Mouse (Mus musculus) megakaryocyte, embryonic 14.5 days (primary cell): ENCODE data around the gene Sec22c. TPM values are rescaled to one million over a fixed set of nuclear protein-coding genes. Genes with fewer than 3 reads are reported as not detected.

Source experiments
- H3K27me3 ChIP-seq: replicated peaks from 2 replicates; pipeline ENCODE3; 2012; ENCODE audit warnings: inconsistent platforms
- H3K36me3 ChIP-seq: replicated peaks from 2 replicates; pipeline ENCODE3; 2012; ENCODE audit warnings: low read length, inconsistent platforms, mixed read lengths
- H3K4me1 ChIP-seq: 2 replicates; pipeline ENCODE4 v1.6.1; 2012; ENCODE audit warnings: inconsistent platforms
- H3K4me3 ChIP-seq: replicated peaks from 2 replicates; pipeline ENCODE3; 2012; ENCODE audit warnings: moderate library complexity, mild to moderate bottlenecking, inconsistent platforms
- H3K9me3 ChIP-seq: 2 replicates; pipeline ENCODE4 v1.6.1; 2012; ENCODE audit warnings: inconsistent platforms
- FLI1 ChIP-seq: IDR thresholded peaks from 2 replicates; pipeline ENCODE4 v1.6.1; 2012; ENCODE audit warnings: low read length, inconsistent platforms, mixed read lengths
- GATA1 ChIP-seq: IDR thresholded peaks from 3 replicates; pipeline ENCODE4 v1.6.1; 2012; ENCODE audit warnings: mixed read lengths, low read length, inconsistent platforms, borderline replicate concordance
- polyA plus RNA-seq: library from polyadenylated mRNA; stranded (reverse); fragments of >175 nt; gene quantifications from 2 replicates; pipeline ENCODE4 v1.2.3, GENCODE M21; 2012; ENCODE audit warnings: low replicate concordance; ENCODE audit not compliant: insufficient read depth

Gene Sec22c
- 1.2 and 2.4 TPM in 2 replicates for polyA plus RNA-seq

- no peak for TF ChIP-seq FLI1
- no peak for TF ChIP-seq GATA1
- Histone ChIP-seq H3K4me3 (peak within 1 kb of the TSS; percentile 97), H3K4me1 (peaks cover 77% of the 10 kb centered on the region), H3K27me3 (no peaks in the 10 kb centered on the region), H3K9me3 (no peaks in the 10 kb centered on the region), H3K36me3 (peaks cover 14% of the 10 kb centered on the region)
Observed at GRCm38 (mm10) chr9:121704646-121705625, at the start of gene Sec22c. Gene Sec22c (minus strand): TSS chr9:121705490.

- no peak for TF ChIP-seq FLI1
- no peak for TF ChIP-seq GATA1
- Histone ChIP-seq H3K4me1 (peaks cover 40% of the 10 kb centered on the region), H3K27me3 (peaks cover 18% of the 10 kb centered on the region), H3K36me3 (peaks cover 88% of the 10 kb centered on the region), H3K9me3 (no peaks in the 10 kb centered on the region), H3K4me3 (no peak overlapping the region)
Observed at GRCm38 (mm10) chr9:121754624-121755023, 49.3 kb upstream of the Sec22c start.

GRCm38 (mm10) chr9:121752774-121753173, 47.5 kb upstream of the Sec22c start:
- no peaks in the 10 kb centered on the region for H3K9me3 ChIP-seq
- H3K36me3 ChIP-seq: peaks cover 97% of the 10 kb centered on the region
- TF ChIP-seq GATA1 (no peak), FLI1 (no peak)
- peaks cover 21% of the 10 kb centered on the region for H3K4me1 ChIP-seq
- H3K27me3 ChIP-seq: no peaks in the 10 kb centered on the region
- no peak overlapping the region for H3K4me3 ChIP-seq

GRCm38 (mm10) chr9:121744051-121744450, 38.8 kb upstream of the Sec22c start:
- TF ChIP-seq GATA1 (no peak), FLI1 (no peak)
- Histone ChIP-seq H3K4me1 (peaks cover 26% of the 10 kb centered on the region), H3K27me3 (no peaks in the 10 kb centered on the region), H3K36me3 (peaks cover 96% of the 10 kb centered on the region), H3K4me3 (no peak overlapping the region), H3K9me3 (no peaks in the 10 kb centered on the region)

- Histone ChIP-seq H3K36me3 (peaks cover 90% of the 10 kb centered on the region), H3K4me1 (peaks cover 30% of the 10 kb centered on the region), H3K27me3 (no peaks in the 10 kb centered on the region), H3K9me3 (no peaks in the 10 kb centered on the region), H3K4me3 (no peak overlapping the region)
- no peak for TF ChIP-seq FLI1
- TF ChIP-seq GATA1: no peak
Observed at GRCm38 (mm10) chr9:121741168-121741567, 35.9 kb upstream of the Sec22c start.

- TF ChIP-seq GATA1 (no peak), FLI1 (no peak)
- Histone ChIP-seq H3K36me3 (peaks cover 90% of the 10 kb centered on the region), H3K4me3 (no peak overlapping the region), H3K9me3 (no peaks in the 10 kb centered on the region), H3K4me1 (peaks cover 30% of the 10 kb centered on the region), H3K27me3 (no peaks in the 10 kb centered on the region)
Observed at GRCm38 (mm10) chr9:121740490-121740889, 35.2 kb upstream of the Sec22c start.

- no peak for TF ChIP-seq GATA1
- no peak for TF ChIP-seq FLI1
- Histone ChIP-seq H3K4me1 (peaks cover 42% of the 10 kb centered on the region), H3K27me3 (no peaks in the 10 kb centered on the region), H3K36me3 (peaks cover 16% of the 10 kb centered on the region), H3K4me3 (peak overlapping the region; percentile 100), H3K9me3 (0 out of 2 replicates have a peak, but pooled peaks cover 3% of the 10 kb centered on the region)
Observed at GRCm38 (mm10) chr9:121719347-121720331, 14.3 kb upstream of the Sec22c start.

- Histone ChIP-seq H3K27me3 (no peaks in the 10 kb centered on the region), H3K4me1 (peaks cover 39% of the 10 kb centered on the region), H3K4me3 (peak within 1 kb of the TSS; percentile 100), H3K36me3 (peaks cover 13% of the 10 kb centered on the region), H3K9me3 (0 out of 2 replicates have a peak, but pooled peaks cover 3% of the 10 kb centered on the region)
- TF ChIP-seq FLI1: no peak
- no peak for TF ChIP-seq GATA1
Observed at GRCm38 (mm10) chr9:121718792-121719318, 13.6 kb upstream of the Sec22c start, which contains the start of gene Nktr. Gene Nktr (plus strand): TSS chr9:121719169.
